Mouse (Mus musculus) thymus, postnatal 36 days (tissue): ENCODE measurements around the gene Uts2.
"Not testable (repeated sequence)": the region's sequence is repeated elsewhere in the genome, so short reads cannot be mapped to it uniquely, and the experiment has no call there.

Experiments
- DNase-seq, 2 experiments: peaks; one replicate each; pipeline ENCODE4 v3.0.0; 2022; ENCODE audit warnings: mixed read lengths in 2 of 2

Gene Uts2

DNA sequence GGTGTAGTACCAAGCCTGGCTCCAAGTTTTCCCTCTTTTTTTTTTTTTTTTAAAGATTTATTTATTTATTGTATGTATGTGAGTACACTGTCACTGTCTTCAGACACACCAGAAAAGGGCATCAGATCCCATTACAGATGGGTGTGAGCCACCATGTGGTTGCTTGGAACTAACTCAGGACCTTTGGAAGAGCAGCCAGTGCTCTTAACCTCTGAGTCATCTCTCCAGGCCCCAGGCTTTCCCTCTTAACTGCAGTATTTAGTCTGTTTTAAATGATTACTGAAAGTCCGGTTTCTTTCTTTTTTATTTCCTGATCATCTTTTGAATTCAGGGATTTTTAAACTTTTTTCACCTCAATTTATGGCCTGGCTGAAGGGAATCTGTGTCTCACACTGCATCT, 20.5 kb downstream of the Uts2 start:
- not testable (repeated sequence) for DNase-seq

DNA sequence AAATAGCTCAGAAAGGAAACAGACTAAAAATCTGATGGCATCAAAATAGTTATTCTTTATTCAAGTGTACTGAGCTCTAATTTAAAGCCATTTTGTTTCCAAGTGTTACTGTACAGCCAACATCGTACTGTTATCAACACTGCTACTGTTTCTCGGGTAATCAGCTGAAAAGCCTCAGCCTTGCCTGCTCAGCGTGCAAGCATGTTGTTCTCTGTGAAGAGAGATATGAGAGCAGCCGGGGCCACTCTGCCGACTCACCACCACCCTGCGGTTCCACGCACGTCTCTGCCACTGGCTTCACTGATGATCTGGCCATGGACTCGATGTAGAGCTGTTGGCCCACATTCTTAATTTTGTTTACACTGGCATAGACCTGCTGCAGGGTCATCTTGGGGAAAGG, 27.3 kb downstream of the Uts2 start:
- DNase-seq: no peak

DNA sequence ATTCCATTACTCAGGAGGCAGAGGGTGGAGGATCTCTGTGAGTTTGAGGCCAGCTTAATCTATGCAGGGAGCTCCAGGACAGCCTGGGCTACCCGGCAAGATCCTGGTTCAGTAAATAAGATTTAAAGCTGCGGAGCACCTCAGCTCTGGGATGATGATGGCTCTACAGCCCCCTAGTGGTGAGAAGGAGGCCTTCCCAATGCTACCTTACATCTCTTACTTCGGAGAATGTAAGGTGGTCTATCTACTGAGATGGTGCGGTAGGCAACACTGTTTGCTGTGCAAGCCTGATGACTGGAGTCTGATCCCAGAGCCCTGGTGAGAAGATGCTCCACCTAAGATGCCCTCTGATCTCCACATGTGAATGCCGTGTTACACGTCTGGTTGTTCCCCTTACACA, 30.1 kb downstream of the Uts2 start:
- peak in 1 of 2 experiments; percentile 5 for DNase-seq

DNA sequence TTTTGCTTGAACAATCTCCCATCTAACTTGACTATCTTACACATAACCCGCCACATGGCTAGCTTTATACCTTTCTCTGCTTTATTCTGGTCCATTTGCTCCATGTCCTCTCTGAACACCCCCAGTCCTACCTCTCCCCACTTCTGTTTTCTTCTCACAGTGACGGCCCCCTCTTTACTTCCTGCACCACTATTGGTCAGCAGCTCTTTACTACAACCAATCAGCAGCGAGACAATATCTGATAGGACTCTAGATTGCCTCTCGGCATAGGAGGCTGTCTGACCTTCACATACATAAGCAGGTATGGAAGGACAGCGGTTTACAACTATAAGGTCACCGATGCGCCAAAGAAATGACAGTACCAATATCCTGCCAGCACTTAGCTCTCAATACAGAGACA, 39.6 kb downstream of the Uts2 start:
- DNase-seq: no peak

DNA sequence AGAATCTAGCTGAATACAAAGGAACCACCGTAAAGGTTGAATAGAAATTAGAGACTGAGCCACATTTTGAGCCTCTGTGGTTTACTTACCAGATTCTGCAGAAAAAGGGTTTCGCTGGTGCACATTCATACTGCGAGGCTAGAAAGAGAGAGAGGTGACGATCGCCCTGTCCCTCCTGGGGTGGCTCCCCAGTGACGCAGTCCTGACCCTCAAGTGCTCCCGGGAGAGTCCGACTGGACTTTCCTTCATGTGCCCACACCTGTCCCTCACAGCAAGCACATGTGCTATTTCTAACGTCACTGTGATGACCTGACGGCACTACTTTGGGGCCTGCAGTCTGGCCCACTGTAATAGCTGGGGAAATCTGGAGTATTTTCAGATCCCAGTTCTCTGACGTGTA, 40.9 kb downstream of the Uts2 start:
- no peak for DNase-seq

DNA sequence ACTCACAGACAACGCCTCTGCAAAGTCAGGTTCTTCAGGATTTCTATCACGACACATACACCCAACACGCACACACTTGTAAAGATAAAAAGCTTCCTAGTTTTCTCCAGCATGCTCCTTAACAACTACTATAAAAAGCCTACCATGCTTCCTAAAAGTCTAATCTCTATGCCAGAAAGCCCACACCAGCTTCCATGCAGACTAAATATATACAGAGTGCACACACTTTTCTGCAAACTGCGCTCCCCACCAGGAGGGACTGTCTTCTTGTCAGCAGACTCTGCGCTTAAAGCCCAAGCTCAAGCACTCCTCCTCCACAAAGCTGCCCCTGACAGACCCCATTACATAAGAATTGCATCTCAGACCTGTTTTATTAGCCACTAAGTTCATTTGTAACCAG, 44.6 kb downstream of the Uts2 start:
- no peak for DNase-seq

DNA sequence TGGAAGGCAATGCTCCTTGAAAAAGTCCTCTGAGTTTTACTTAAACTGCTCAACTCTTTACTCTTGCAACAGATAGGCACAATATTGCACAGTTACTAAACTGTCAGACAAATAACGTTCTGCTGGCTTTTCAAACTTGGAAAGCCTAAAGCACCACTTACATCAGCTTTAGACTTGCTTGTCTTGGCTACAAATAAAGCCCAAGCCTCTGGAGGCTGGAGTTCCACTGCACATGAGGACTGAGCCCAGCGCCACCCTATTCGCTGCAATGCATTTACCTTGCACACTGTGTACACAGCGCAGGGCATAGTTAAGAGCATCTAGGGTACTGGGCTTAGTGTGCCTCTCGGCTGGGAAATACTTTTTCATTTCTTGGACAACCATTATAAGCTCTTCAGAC, 46.4 kb downstream of the Uts2 start:
- DNase-seq: no peak

DNA sequence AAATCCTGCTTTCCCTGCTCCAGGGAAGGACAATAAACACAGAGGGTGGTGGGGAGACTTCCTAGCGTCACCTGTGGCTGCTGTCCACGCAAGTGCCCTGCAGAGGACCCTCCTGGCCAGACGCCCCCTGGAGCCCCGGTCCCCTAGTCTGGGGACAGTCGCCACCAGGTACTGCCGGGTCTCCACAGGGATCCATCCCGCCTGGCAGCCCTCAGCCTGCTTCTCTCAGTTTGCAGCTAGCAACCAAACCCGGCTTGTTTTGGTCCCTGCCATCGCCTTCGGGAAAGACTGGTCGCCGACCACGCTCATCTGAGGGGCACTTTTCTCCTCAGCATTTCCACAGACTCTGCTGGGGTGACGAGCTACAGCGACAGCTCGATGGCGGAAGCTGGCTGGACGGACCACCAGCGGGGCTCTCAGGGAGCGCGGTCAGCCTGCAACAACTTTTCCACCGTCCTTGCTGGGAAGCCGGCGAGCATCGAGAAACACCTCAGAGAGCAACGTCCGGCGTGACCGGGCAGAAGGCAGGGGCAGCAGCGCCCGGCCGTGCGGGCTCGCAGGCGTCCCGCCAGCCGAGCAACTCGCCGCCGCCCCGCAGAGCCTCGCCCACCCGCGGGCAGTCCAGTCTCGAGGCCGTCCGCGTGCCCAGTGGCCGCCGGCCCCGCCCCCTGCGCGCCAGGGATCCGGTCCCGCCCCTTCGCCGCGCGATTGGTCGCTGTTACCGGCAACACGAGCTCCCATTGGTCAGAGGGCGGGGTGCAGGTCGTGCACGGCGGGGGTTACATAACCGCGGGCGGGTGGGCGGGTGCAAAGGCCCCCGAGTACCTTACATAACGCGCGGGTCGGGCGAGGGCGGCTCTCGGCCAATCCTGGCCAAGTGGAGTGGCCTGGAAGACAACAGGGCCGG, 47.4 kb downstream of the Uts2 start, which contains the start of gene Per3:
TSS of gene Per3 (minus strand) at position 629 of the 907 bp plus-strand sequence.
- DNase-seq: peak; percentile 91 to 92

DNA sequence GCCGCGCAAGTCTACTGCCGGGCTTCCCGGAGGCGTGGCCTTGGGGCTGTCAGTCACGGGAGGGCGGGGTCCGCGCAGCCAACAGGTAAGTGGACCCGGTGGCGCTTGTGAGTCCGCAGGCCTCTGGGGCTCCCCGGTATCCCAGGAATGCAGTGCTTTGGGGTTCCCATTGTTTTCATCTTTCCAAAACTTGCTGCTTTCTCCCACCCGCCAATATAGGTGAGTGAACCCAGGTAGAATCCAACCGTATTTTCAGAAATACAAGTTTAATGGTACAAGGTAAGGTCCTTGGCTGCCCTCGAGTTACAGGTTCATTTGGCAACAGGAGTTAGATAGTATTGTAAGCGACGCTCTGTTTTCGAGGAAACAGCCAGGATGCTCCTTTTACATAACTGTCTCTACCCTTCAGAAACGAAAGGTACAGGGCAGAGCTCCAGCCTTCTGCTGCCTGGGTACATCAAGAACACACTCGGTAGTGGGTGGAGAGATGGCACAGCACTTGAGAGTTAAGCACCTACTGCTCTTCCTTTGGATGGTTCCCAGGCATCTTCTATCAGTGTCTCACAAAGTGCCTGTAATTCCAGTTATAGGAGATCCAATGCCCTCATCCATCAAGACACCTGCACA, 48.2 kb downstream of the Uts2 start:
- DNase-seq: no peak

DNA sequence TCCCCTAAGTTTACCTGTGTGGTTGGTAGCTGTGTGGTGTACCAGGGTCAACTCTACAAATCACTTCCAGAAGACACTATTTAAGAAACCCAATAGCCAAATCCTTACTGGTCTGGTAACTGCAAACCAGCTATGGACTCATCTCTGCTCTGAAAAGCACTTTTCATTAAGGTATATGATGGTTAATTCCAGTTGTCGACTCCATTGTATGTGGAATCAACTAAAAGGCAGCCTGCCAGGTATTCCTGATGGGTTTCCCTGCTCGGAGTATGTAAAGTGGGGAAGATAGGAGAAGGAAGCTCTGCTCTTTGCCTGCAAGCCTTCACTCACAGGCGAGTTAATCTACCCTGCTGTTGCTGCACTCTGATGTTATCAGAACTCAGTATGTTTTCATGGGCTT, 49.6 kb downstream of the Uts2 start:
- no peak for DNase-seq

DNA sequence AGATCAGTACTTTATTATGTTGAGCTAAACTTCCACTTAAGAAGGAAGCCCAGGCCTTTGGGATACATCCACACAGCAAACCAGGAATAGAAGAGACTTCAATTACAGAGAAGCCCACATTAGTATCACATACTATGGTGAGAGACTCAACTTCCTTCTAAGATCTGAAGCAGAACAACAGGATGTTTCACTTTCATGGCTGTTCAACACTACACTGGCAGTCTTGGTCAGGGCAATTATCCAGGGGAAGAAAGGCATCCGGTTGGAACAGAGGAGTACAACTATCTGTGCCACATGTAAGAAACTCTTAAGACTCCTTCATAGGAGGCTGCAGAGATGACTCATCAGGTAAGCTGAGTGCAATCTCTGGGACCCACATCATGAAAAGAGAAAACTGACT, 54.3 kb downstream of the Uts2 start:
- DNase-seq: no peak
